Mouse (Mus musculus) kidney, adult 18-20 months (tissue): ENCODE data around the gene Adprh.
"Not testable (repeated sequence)": the region's sequence is repeated elsewhere in the genome, so short reads cannot be mapped to it uniquely, and the experiment has no call there.

Experiments
- DNase-seq: peaks from one replicate; pipeline ENCODE4 v3.0.0; 2021

Adprh gene

DNA sequence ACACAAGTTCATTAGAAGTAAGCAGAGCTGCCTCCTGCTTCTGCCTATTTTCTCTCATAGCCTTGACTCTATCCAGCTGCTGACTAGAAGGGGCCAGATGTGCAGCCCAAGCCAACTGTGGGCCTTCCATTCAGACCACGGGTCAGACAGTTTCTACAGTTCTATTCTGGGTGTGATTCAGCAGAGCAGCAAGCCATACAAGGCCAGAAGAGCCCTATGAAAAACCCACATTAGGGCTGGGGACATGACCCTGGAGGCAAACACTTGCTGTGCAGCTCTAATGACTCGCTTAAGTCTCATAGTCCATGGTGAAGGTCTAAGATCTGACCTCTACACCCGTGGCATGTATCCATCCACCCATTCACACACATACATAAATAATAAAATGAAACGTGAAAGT, 13.6 kb upstream of the Adprh start:
- DNase-seq: no peak

DNA sequence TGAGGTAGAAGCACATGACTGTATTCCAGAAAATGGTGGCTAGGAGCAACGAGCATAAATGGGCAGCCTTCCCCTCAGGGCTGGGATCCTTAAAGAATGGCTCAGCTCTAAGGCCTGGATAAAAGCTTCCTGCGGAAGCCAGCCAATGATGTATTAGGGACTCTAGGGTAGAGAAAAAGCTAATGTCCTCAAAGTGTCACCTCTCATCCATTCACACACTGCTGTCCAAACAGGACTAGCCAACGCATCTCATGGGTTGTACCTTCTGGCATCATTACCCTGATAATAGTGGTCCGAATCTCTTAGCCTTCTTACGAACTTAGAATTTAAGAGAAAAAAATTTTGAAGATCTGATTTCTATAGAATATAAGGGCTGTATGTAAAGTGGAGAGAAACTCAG, 10.8 kb upstream of the Adprh start:
- DNase-seq: no peak

DNA sequence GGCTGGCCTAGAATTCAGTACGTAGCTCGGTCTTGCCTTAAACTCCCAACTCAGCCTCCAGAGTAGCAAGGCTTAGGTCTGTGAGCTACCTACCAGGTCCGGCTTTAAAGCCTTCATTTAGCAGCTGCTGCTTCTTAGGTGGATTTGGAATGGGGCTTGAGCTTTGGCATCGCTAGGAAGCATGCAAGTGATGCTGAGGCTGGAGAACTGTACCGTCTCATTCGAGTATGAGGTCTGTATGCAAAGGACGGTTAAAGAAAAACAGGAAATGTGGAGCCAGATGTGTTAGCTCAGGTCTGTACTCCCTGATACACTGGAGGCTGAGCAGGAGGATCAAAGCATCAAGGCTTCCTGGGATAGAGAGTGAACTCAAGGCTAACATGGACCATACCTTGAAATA, 9.7 kb upstream of the Adprh start:
- DNase-seq: no peak

DNA sequence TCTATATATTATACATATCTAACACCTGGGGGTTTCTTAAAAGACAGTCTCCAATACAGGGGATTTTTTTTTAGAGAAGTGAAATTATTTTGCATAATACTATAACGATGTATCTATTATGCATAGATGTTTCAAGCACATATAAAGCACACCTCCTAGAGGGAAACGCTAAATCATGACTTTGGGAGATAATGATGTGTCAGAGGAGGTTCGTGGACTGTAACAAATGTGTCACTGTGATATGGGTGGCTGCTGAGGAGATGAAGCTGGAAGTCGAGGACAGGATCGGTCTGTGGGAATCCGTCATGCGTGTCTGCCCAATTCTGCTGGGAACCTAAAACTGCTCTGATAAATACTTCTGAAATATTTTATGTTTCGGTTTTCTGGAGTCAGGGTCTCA, 9.2 kb upstream of the Adprh start:
- no peak for DNase-seq

DNA sequence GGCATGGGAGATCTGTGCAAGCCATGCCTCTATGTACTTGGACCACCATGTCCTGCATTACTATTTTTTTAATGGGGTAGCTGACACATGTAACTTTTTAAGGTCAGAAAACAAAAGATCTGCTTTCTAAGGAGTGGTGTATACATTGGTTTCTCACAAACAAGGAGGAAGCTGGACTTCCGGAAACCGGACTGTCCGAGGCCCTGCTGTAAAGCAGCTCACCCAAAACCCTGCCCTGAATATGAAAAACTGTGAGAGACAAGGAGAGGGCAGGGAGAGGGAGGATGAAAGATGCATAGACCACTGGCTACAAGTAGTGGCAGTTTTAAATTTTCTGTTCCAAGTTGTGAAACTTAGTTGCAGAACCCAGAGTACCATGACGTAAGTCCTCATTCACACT, 7.5 kb upstream of the Adprh start:
- no peak for DNase-seq

DNA sequence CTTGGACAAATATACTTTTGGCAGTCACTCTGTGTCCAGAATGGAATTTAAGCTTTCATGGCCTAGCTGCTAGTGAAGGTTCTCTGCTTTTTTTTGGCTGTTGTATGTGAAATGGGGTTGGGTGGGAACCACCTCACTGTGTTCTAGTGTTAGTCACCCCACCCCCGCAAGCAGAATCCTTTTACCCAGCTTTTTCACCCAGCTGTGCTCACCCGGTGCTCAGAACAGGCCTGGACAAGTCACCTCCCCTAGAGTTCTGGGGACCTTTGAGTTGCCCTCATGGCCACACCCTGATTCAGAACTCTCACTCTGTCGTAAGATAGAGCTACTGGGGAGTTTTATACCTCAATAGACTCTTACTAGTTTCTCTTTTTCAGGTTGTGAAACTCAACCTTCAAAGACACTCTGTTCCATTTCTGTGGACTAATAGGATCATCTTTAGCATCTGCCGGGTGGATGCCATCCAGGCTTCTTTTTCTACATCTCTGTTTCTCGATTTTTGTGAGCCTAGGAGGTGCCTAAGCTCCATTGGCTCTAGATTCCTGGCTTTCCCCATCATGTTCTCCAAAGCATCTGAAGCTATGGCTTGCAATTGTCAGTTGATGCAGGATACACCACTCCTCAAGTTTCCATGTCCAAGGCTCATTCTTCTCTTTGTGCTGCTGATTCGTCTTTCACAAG, 6.2 kb upstream of the Adprh start:
- DNase-seq: no peak

DNA sequence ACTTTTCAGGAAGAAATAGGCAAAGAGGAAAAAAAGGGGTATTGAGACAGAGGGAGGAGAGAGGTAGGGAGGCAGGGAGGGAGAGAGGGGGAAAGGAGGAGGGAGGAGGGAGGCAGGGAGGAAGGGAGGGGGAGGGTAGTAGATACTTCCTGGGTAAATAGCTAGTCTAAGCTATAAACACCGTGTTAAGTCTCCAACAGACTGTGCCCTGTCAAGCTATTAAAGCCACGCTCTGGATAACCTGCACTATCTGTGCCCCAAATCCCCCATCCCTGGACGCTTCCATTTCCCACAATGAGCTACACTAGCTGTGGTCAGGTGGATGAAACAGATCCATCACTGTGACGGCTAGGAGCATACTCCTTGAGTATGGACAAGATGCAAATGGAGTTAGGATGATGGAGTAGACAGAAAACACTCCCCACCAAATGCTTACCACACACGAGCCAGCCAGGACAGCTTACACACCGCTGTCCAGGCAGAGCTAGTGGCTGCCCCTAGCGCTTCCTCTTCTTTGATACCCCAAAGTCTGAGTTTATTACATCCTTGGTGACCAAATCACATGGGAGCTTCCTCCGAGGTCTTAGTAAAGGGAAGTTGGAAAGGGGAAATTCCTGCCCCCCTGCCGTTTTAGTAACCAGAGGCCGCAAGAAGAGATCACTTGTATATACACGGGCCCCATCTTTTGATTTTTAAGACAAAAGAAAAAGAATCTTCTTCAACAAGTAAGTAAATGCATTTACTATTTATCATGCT, 4.5 kb upstream of the Adprh start:
- no peak for DNase-seq

DNA sequence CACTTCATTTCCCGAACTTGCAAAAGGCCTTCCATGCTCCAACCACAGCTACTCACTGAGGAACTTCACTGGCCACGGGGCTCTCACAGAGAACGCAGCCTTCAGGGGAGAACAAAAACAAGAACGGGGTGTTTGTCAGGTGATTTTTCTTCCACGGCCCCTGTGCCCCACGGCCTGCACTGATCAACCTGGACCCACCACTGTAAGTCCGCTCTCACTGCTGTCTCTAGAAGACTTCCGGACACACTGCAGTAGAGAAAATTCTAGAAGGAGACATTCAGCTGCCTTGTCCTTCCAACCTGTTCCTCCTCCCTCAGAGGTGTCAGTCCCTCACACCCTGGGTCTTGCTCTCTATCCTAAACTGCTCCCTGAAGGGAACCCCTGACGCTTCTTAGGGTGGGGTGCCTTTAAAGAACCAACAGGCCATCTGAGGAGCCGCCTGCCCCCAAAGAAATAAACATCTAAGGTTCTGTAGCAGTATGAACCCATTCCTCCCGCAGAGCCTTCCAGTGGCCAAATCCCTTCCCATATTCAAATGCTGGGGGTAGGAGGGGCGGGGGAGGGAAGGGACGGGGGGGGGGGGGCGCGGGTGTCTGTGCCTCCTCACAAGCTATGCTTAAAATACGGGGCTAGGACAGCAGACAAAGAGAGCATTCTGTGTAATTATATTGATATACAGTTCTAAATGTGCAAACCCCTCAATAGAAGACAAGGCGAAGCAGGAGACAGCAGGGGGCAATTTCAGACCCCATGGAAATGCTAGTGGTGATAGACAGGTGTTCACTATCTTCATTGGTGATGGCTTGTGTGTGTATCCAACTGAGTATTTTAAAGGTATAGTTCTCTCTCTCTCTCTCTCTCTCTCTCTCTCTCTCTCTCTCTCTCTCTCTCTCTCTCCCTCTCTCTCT, 3.3 kb upstream of the Adprh start, which contains the start of gene Cd80:
TSS of gene Cd80 (plus strand) at position 51 of the 908 bp plus-strand sequence.
- no peak for DNase-seq

DNA sequence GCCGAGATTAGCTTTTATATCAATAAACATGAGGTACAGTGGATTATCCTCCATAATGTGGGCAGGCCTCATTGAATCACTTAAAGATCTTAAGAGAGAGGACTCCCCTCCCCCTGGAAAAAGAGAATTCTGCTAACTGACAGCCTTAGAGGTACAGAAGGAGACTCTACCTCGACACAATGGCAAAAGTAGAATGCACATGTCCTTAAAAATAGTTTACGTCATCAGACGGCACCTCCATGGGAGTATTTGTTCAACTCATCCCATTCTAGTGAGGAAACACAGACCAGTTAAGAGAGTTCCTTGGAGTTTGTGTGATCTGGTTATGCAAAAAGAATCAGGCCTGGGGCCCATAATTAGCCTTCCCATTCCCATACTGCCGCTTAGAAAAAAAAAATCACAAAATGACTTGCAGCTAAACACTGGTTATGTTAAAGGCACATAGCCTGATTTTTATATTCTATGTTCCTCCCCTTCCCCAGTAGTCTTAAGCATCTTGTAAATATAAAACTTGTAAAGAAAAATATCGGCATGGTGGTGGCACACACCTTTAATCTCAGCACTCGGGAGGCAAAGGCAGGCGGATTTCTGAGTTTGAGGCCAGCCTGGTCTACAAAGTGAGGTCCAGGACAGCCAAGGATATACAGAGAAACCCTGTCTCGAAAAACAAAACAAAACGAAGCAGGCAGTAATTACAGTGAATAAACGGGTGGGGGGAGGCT, 2.2 kb upstream of the Adprh start:
- DNase-seq: no peak

DNA sequence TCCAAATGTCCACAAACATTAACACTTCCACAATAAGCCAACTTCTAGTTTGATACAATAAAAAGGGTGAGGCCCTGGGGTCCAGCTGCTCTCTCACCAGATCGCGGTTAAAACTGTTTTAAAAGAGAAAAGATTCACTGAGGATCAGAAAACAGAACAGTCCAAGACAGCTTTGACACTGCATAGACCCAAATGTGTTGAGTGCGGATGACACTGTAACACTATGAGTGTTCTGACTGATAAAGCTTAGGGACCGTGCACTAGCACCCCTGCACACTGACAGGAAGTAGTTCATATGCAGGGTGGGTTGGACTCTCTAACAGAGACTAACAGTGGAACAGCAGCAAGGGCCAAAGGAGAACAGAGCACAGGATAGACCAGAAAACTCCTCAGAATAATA, 1.4 kb upstream of the Adprh start:
- DNase-seq: no peak

DNA sequence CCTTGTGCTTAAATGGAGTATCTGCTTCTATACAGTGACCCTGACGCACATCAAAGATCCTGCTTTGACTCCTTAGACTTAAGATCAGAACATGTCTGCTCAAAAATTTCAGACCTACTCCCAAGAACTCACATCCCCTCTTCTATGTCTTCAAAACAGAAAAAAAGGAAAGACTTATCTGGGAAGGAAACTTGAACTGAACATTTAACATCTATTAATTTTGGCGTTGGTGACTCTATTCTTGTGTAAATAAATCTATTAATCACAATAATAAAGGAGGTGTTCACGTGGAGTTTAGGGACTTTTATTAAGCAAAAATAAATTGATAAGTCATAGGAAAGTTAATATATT, 675 bp upstream of the Adprh start:
- DNase-seq: no peak

DNA sequence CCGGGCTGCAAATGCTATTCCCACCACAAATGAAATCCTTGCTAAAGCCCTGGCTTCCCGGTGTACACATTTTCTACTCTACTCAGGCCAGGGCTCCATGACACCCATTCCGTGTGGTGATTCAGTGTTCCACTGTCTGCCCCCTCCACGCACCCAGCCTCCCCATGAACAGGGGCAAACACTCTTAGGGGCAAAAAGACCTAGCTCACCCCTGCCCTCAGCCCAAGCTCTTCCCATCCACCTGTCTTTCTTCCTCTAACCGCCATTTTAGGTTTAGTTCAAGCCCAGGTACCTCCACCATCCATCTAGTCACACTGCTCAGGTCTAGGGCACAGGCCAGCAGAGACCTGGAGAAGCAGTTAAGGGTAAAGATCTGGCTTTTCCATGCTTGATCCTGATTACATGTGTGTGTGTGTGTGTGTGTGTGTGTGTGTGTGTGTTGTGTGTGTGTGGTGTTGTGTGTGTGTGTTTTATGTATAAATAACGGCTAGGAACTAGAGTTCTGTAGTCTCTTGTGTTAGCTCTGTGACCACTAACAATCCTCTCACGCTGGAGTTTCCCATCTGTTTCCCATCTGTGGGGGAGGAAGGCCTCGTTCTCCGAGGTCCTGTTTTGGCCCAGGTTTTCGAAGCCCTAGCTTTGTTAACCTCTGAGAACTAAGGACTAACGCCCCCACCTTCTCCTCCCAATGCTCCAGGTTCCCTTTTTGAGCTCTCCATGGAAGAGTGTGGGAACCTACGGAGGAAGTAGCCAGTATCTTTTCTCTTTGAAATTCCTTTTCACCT, 890 bp downstream of the Adprh start:
- no peak for DNase-seq

DNA sequence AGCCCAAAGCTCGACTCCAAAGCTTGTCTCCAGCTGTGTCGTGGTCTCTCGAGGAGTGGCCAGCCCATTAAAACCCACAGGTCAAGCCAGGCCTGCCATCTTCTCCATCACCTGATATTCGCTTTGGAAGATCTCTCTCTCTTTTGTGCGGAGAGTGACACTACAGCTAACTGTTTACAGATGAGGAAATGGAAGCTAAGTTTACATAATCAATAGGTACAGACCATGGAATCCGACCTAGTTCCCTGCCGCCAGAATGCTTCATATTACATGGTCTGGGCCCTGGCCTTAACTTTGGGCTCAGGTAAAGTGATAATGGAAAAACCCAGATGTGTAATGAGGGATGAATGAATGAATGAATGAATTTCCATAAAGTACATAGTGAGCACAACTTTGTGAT, 1.8 kb downstream of the Adprh start:
- no peak for DNase-seq

DNA sequence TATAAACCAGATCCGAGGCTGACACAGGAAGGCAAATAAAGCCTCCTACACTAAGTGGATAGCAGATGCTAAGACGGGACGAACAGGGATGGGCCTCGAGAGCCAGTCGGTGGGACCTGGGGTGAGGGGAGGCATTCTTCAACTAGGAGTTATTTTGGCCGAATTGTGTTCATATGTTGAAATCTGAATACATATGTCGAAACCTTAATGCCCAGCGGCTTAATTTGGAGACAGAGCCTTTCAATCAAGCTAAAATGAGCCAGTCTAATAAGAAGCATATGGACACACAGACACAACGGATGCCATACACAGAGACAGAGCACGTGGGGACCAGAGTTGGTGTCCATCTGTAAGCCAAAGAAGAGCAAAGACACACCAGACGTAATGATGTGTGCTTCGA, 4.0 kb downstream of the Adprh start:
- DNase-seq: no peak

DNA sequence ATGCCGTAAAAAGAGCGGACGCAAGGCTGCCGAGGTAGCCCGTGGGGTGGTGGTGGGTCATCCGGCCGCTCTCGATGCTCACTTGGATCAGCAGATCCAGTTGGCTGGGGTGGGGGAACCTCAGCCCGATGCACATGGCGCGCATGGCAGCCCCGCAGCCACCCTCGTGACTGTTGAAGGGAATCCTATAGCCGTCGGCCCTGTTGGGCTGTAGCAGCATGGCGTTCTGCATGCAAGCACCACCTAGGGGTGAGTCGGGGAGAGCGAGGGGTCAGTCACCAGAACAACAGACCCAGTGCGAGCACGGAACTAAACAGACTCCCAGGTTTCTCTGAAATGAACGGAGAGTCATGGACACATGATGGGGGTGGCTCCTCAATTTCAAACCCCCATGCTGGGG, 5.1 kb downstream of the Adprh start:
- no peak for DNase-seq

DNA sequence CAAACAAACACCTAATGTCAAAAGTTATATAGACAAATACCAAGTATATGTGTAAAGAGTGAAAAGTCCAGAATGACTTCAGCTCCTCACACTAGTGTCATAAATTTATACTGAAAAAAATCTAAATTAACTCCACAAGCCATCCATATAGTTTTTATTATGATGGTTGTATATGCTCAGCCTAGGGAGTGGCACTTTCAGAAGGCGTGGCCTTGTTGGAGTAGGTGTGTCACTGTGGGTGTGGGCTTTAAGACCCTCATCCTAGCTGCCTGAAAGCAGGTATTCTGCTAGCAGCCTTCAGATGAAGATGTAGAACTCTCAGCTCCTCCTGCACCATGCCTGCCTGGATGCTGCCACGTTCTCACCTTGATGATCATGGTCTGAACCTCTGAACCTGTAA, 6.4 kb downstream of the Adprh start:
- DNase-seq: not testable (repeated sequence)

DNA sequence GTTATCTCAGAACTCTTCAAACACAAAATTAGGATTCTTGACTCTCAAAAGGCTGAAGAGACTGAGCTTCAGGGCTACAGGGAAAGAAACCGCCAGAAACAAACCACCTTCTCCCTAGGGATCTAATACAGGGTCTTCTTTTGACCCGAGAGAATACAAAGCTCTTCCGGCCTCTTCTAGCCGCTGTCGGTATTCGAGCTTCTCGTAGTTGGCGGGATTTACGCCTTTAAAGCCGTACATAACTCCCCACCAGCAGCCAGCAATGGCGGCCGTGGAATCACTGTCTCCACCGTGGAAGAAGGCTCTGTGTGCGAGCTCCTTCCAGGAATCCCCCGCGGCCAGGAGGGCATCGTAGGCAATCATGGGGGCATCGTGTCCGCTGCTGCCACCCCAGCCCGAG, 6.9 kb downstream of the Adprh start:
- DNase-seq: no peak

DNA sequence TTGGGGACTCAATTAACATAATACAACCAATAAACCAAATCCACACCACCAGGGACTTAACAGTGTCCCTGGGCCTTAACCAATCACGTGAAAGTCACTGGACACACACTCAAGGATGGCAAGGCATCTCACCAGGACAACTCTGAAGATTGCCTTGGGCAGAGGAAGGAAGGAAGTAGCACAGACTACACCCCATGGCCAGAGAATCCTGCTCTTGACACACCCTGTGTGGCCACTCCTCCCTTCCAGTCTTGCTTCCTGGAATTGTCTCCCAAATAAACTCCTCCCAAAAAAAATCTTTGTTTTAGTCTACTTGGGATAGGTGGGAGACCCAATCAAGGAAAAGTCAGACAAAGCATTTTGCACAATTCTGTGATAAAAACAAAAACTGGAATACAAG, 7.5 kb downstream of the Adprh start:
- DNase-seq: no peak

DNA sequence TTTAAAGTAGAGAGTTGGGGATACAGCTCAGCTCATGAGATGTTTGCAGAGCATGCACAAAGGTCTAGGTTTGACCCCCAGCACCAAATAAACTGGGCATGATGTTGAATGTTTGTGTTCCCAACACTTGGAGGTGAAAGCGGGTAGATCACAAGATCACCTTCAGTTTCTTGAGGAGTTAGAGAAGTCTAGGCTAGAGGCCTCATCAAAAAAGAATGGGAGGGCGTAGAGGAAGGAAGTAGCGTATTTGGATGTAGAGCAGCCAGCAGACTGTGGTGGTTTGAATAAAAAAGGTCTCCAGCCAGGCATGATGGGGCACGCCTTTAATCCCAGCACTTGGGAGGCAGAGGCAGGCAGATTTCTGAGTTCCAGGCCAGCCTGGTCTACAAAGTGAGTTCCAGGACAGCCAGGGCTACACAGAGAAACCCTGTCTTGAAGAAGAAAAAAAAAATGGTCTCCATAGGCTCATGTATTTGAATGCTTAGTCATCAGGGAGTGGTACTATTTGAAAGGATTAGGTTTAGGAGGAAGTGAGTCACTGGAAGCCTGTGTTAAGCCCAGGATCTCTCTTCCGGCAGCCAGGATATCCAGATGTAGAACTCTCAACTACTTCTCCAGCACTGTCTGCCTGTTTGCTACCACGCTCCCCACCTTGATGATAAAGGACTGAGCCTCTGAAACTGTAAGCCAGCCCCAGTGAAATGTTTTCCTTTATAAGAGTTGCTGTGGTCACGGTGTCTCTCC, 8.6 kb downstream of the Adprh start:
- DNase-seq: no peak

DNA sequence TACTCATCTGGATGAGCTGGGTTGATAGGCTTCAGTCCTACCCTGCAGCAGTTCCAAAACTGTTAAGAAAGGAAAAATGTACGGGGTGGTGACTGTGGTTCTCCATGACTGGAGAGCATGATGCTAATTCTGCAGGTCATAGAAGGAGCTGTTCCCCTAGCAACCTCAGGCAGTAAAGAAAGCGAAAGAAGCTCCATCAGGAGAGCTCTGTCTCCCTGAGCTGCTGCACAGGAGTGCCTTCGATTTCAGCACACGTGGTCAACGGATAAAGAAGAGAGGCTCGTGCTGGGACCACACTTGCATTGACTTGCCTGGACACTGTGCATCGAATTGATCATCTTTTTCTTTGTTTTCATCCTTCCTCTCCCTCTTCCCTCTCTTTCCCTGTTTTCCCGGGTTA, 10.3 kb downstream of the Adprh start:
- no peak for DNase-seq

DNA sequence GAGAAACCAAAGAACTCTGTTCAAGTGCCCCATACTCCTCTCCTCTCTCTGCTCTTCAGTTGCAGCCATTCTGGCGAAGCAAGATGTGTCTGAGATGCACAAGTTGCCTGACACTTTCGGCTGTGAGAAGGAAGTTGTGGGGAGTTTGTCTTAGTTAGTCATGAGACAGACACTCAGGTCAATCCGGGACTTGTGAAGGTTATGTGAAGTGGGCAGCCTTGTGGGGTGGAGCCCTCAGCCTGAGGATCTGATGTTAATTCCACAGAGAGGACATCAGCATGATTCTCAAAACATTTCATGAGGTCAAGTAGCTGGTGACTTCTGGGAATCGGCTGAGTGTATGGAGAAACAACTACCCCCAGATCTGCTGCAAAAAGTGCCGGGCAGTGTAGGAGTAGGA, 10.9 kb downstream of the Adprh start:
- DNase-seq: no peak

DNA sequence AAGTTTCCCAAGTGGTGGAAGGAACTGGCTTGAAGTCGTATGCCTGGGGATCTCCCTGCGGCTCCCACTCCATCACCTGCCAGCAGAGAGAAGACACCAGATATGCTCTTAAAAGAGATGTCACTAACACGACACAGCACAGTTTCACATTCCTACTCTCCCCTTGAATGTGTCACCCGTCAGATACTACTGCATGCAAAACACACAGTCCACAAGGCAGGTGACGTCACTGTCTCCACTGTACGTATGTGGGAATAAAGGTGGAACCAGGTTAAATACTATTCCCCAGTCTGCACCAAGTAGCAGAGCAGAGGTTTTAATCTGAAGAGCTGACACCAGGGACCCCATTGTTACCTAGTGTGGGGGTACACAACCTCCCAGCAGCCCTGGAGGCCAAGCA, 12.1 kb downstream of the Adprh start:
- no peak for DNase-seq
